Mouse (Mus musculus) frontal cortex, adult 2 months (tissue): Measurements from ENCODE around the gene Prickle2. TPM values are rescaled to one million over a fixed set of nuclear protein-coding genes. Genes with fewer than 3 reads are reported as not detected.

Experiments used
- DNase-seq, 2 experiments: peaks; one replicate each; pipeline ENCODE4 v3.0.0; 2022; ENCODE audit warnings: low spot score in 1 of 2; ENCODE audit errors: extremely low spot score in 1 of 2
- polyA plus RNA-seq: library from polyadenylated mRNA; depleted of rRNA; stranded (reverse); fragments of >200 nt; gene quantifications from 2 replicates; pipeline ENCODE4 v1.2.3, GENCODE M21; 2012

The Prickle2 gene
- polyA plus RNA-seq, 1 experiment, result 57.3 TPM

- no peak for DNase-seq
Measured at GRCm38 (mm10) chr6:92525646-92526045, 180.3 kb downstream of the Prickle2 start.

DNA sequence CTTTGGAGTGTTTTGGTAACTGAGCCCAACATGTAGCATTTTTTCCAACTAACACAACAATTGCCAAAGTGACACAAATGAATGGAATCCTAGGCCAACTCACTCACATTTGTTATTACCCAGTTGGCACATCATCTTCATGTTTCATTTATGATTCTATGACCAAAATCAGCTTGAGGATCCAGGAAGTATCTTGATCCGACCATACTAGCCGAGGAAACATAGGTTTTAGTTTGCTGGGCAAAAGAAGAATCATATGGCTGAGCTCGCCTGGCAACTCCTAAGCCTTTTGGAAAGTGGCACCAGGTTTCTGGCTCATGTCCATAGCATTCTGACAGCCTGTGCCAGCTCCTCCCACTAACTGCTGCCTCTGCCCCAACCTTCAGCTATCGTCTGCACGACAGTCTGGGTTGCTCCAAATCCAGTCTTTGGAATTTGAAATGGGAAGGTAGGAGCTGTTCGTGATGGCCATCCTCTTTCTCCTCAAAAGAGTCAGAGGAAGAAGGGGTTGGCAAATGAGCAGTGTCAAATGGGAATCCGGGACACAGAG, 184.4 kb downstream of the Prickle2 start:
- peak; percentile 79 to 92 for DNase-seq

DNA sequence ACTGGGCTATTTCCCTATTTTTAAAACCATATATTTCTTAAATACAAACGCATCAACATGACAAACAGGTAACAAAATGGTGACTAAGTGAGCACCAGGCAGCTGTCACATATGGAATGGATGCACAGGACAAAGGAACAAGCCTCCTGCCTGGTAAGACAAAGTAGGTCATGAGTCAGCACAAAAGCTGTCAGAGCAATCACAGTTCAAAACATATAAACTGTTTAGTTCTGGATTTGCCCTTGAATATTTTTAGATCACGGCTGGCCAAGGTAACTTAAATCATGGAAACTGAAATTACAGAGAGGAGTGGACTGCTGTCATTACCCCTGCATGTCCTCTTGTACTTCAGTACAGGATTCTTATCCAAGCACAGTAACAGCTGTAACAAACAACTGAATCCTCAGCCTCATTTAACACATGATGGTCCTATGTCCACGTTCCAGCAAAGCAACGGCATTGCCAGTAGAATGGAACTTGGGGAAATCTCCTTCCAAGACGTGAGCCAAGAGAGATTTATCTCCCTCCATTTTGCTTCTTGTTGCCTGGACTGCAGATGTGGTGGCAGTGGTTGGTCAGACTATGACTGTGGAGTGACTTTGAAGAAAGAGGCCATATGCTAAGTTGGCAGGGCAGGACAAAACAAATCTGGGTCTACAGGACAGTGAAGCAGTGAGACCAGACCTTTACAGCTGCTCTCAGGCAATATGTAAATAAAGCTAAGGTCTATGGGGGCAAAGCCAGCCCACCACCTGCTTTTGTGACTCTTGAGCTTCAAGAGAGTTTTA, 185.7 kb downstream of the Prickle2 start:
- DNase-seq, result no peak

DNA sequence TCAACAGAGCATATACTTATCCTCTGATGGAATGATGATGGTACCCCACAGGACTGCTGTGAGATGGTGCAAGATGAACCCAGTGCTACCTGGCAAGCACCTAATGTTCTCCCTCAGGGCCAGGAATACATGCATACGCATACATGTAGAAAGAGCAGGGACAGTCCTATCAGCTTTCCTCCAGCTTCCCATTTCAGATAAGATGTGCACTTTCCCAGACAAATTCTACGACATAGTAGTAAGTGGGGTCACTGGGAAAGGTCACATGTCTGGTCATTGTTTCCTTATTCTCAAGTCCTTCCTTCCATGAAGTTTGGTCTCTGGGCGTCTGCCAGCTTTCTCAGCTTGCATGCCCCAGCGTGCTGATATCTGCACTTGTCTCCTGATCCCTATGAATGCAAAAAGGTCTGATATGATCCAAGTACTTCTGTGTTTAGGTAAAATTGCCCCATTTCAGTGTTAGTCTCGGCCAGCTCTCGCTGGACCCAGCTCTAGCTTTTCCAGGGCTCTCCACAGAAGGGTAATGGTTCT, 187.5 kb downstream of the Prickle2 start:
- DNase-seq, result no peak

DNA sequence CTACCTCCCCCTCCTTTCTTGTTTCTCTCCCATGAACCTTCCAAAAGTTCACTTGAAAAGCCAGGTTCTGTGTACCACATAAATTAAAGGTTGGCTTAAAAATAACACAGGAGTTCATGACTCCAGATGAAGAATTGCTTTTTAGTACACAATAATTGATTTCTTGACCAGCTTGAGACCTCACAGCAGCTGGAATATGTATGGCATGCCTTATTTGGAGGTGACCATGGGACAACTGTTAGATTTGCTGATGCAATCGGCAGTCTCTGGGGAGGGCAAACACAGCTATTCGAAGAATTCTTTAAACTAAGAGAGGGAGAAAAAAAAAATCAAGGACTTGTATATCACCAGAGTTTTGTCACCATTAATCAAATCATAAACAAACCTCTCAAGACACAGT, 189.0 kb downstream of the Prickle2 start:
- DNase-seq, result no peak

GRCm38 (mm10) chr6:92512001-92512400, 194.0 kb downstream of the Prickle2 start:
- DNase-seq, result no peak

DNA sequence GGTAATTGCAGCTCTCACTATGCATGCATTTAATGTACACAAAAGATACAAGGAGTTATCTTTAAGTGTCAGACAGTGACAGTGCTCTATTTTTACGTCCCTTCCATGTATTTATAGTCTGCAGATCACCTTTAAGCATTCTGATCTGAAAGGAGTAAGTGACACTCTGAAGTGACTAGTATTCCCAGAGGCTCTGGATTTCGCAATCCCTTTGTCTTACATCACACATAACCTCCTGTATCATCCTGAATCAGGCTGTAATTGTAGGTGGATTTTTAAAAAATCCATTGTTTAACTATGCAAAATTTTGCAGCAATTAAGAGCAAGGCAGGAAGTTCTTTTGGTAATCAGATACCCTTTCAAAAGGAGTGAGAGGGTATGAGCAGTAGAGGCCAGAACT, 196.2 kb downstream of the Prickle2 start:
- DNase-seq, result no peak

DNA sequence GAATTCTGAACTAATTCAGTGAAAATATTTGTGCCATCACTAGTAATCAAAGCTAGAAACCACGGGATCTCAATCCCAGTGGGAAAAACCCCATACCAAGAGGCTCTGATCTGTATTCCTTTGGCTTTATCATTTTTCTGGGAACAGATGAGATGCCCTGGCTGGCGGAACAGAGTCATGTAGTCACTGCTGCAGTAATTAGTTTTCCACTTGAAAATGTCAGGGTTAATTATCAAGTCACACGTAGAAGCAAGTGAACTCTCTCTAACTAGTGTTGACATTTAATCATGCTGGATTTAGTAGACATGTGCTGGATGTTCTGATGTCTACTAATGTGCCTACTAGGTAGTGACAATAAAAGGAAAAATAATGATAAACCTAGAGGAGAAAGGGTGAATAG, 199.7 kb downstream of the Prickle2 start:
- DNase-seq, result no peak

GRCm38 (mm10) chr6:92499449-92499848, 206.5 kb downstream of the Prickle2 start:
- DNase-seq, result peak in 1 of 2 experiments; percentile 54

DNA sequence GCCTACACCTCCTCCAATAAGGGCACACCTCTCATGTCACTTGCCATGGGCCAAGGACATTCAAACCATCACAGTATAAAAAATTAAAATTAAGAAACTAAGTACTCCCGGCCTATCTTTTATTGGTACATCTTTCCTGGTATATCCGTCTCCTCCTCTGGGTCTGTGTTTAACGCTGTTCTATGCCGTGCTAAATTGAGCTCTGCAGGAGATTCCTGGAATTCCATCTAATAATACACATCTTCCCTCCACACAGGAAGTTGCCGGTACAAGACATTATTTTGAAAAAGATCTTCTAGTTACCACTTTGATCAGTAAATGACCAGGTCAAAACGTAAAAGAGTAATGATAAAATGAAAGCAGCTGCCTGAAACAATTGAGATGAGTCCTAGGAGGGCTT, 207.4 kb downstream of the Prickle2 start:
- DNase-seq, result no peak

- DNase-seq, result no peak
Measured at GRCm38 (mm10) chr6:92497279-92497678, 208.7 kb downstream of the Prickle2 start.

GRCm38 (mm10) chr6:92495500-92495899, 210.5 kb downstream of the Prickle2 start:
- DNase-seq, result no peak

DNA sequence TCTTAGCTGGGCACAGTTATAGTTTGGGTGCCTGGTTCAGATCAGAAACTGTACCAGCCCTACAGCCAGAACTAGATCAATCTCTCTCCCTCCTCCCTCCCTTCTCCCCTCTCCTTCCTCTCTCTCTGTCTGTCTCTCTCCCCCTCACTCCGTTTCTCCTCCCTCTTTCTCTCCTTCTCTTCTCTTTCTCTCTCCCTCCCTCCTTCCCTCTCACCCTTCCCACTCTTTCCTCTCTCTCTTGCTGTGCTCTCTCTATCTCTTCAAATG, 224.3 kb downstream of the Prickle2 start:
- no peak for DNase-seq

- peak; percentile 61 to 84 for DNase-seq
Measured at GRCm38 (mm10) chr6:92480941-92481689, 224.8 kb downstream of the Prickle2 start.

DNA sequence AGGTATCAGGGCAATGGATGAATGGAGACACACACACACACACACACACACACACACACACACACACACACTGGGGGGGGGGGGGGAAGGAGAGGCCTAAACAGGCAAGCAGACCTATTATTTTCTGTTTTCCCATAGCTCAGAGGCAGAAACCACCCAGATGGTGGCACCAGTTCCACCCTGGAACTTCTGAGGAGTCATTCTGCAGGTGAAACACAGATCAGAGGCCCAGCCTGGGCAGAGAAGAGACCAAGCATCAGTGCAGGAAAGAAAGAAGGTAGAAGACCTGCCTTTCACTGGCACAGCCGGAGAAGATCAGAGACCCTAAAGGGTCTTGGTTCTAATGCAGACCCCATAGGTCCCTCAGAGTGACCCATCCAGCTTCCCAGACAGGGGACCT, 227.3 kb downstream of the Prickle2 start:
- DNase-seq, result no peak

DNA sequence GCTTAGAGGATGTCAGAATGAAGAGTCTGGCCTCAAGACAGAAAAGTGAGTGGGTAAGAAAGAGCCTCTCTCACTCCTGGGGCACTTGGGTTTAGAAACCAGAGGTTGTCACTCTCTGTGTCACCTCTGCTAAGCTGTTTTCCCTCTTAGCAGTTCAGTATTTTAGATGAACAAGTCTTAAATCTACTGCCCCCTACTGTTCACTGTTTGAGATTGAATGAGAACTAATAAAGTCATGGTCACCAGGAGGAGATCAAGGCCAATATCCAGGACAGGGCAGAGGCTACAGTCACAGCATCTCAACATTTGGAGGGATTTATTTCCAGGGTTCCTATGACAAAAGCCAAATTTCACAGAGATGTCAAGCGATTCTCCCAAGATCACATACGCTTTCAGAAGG, 228.3 kb downstream of the Prickle2 start:
- DNase-seq, result peak in 1 of 2 experiments; percentile 77

GRCm38 (mm10) chr6:92469456-92469855, 236.5 kb downstream of the Prickle2 start:
- DNase-seq, result no peak

GRCm38 (mm10) chr6:92468892-92469291, 237.1 kb downstream of the Prickle2 start:
- DNase-seq, result no peak

- DNase-seq, result no peak
Measured at GRCm38 (mm10) chr6:92468383-92468791, 237.6 kb downstream of the Prickle2 start.

GRCm38 (mm10) chr6:92467343-92467742, 238.6 kb downstream of the Prickle2 start:
- peak in 1 of 2 experiments; percentile 66 for DNase-seq

DNA sequence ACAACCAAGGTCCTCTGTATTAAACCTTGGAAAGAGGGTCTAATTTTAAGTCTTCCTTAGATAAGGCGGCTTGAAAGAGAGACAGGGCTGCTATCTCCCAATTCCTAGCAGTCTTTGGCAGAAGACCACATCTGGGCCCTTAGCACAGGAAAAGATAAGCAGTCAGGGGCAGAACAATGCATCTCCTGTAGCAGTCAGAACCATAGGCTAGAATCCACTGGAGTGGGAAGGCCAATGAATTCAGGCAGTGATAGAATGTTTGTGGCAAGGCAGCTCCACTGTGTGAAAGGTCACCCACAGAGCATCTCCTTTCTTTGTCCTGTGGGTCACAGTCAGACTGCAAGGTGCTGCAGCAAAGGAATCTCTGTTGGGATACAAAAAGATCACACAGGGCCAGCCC, 240.3 kb downstream of the Prickle2 start:
- DNase-seq, result no peak
